8 mouse cellular contexts compared by ENCODE assay signal in genomic region chr4:152177537-152178343, GRCm38 (mm10). TPM values are rescaled to one million over a fixed set of nuclear protein-coding genes. Genes with fewer than 3 reads are reported as not detected.
DNase-seq lines count a peak whose midpoint lies in the region; ATAC-seq lines count a peak whose summit lies in the region.

TSS of gene Acot7 (plus strand) at chr4:152178134.

- H3K36me3 ChIP-seq in hindbrain, embryonic 15.5 days: no peaks in the 10 kb centered on the region

- peak within 1 kb of the TSS; percentile 84 for H3K4me3 ChIP-seq in hindbrain, embryonic 15.5 days

- WGBS in hindbrain, embryonic 15.5 days: under 1% methylated on average over 91 of the region's 108 CpGs

- H3K27me3 ChIP-seq in hindbrain, embryonic 15.5 days: peaks cover 2% of the 10 kb centered on the region; the same call in 1 of the 2 replicates

- peak within 1 kb of the TSS; percentile 96 for H3K4me2 ChIP-seq in hindbrain, embryonic 15.5 days

- no peaks in the 10 kb centered on the region for H3K9me3 ChIP-seq in hindbrain, embryonic 15.5 days

- peak; percentile 95 for DNase-seq in ZHBTc4 (ENCODE audit: low read depth, low spot score)
- DNase-seq in cerebellum, postnatal 4 days (ENCODE audit: low spot score in 2 of 2): peak; percentile 77 to 94
- peak; percentile 91 for DNase-seq in gastrocnemius, adult 18-20 months (ENCODE audit: low spot score)
- peak; percentile 88 for DNase-seq in left cerebral cortex, adult 11 months (ENCODE audit: low spot score)
- peak; percentile 94 for DNase-seq in lung, postnatal 36 days
- DNase-seq in retina, embryonic 14.5 days (ENCODE audit: low spot score): peak; percentile 95
- DNase-seq in thymus, postnatal 36 days: peak; percentile 92 to 95

- H3K9ac ChIP-seq in hindbrain, embryonic 15.5 days: peak within 1 kb of the TSS; percentile 80

- H3K4me1 ChIP-seq in hindbrain, embryonic 15.5 days (replicated peaks): peaks cover 28% of the 10 kb centered on the region

- peak; percentile 97 for ATAC-seq in hindbrain, embryonic 15.5 days (ENCODE audit: low FRiP score, low read depth)

- H3K27ac ChIP-seq in hindbrain, embryonic 15.5 days (replicated peaks): peak within 1 kb of the TSS; percentile 90

RNA-seq across cellular contexts. Expression of gene Acot7, which starts in this region (rescaled TPM):
- total RNA-seq in gastrocnemius, adult 18-20 months (2021): 10 to 100 TPM; 16.2 to 18.8 TPM
- 427 and 433 TPM in 2 replicates for polyA plus RNA-seq in hindbrain, embryonic 15.5 days (2015; fragmentation: Nextera tagmentation; extraction: Ambion mirVana)

Comparison
In these comparisons a context has a peak if more than half of its experiments do, and no peak if none do; other contexts are left out.
1. Peak in every context shown above with its lines: DNase-seq, ATAC-seq, H3K4me3 ChIP-seq and H3K27ac ChIP-seq.